Mouse (Mus musculus) small intestine, adult 2 months (tissue): ENCODE data around the gene Dnajb5. TPM values are rescaled to one million over a fixed set of nuclear protein-coding genes. Genes with fewer than 3 reads are reported as not detected.

Experiments
- H3K27ac ChIP-seq: fragments of 200-500 bp; 2 replicates; pipeline ENCODE4 v1.5.1; 2012; ENCODE audit warnings: low read depth, low read length, control low read depth, inconsistent platforms; ENCODE audit not compliant: insufficient read depth
- H3K27me3 ChIP-seq: fragments of 200-500 bp; 2 replicates; pipeline ENCODE4 v1.6.1; 2012; ENCODE audit warnings: mild to moderate bottlenecking, moderate library complexity, low read length, inconsistent platforms; ENCODE audit not compliant: control insufficient read depth, insufficient read depth
- H3K36me3 ChIP-seq: fragments of 200-500 bp; 2 replicates; pipeline ENCODE4 v1.6.1; 2012; ENCODE audit warnings: mild to moderate bottlenecking, low read length, control low read depth, inconsistent platforms; ENCODE audit not compliant: control insufficient read depth, insufficient read depth
- H3K4me1 ChIP-seq: fragments of 200-500 bp; 2 replicates; pipeline ENCODE4 v1.6.1; 2012; ENCODE audit warnings: low read length, inconsistent platforms, mixed read lengths; ENCODE audit not compliant: control insufficient read depth, insufficient read depth, insufficient read length
- H3K4me3 ChIP-seq: fragments of 200-500 bp; 2 replicates; pipeline ENCODE4 v1.5.1; 2012; ENCODE audit warnings: low read depth, mild to moderate bottlenecking, control low read depth, inconsistent platforms, low read length, moderate library complexity
- CTCF ChIP-seq: fragments of 200-500 bp; IDR thresholded peaks from 2 replicates; pipeline ENCODE4 v1.5.1; 2012; ENCODE audit warnings: low read depth, mild to moderate bottlenecking, control low read depth, inconsistent platforms, low read length, moderate library complexity, mixed read lengths; ENCODE audit not compliant: insufficient replicate concordance, insufficient read length; ENCODE audit errors: extremely low read depth
- POLR2A ChIP-seq: fragments of 200-500 bp; IDR thresholded peaks from 2 replicates; pipeline ENCODE4 v1.6.1; 2012; ENCODE audit warnings: low read depth, mild to moderate bottlenecking, control low read depth, inconsistent platforms, low read length, moderate library complexity
- WGBS: fragments of 180-500 bp; shearing (Covaris S2); methylation state at CpG from one replicate; pipeline ENCODE4 v1.1.7; 2018; 5-methylcytosine and 5-hydroxymethylcytosine counted together
- polyA plus RNA-seq: library from polyadenylated mRNA; depleted of rRNA; stranded (reverse); fragments of >200 nt; gene quantifications from 2 replicates; pipeline ENCODE4 v1.2.3, GENCODE M21; 2012

The Dnajb5 gene
- polyA plus RNA-seq, 1 experiment, result 6.5 TPM

DNA sequence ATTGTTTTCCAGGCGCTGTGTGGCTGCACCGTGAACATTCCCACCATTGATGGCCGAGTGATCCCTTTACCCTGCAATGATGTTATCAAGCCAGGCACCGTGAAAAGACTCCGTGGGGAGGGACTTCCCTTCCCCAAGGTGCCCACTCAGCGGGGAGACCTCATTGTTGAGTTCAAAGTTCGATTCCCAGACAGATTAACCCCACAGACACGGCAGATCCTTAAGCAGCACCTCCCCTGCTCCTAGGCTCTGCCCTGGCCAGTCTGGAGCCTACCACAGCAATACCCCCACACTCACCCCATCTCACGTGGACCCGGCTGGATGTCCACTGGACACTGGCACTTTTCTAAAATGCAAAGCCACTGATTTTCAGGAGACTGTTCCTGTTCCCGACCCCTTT is 7.7 kb downstream of the Dnajb5 start:
- Histone ChIP-seq H3K27ac (no peak overlapping the region), H3K4me3 (no peak overlapping the region), H3K27me3 (no peaks in the 10 kb centered on the region), H3K4me1 (no peaks in the 10 kb centered on the region), H3K36me3 (no peaks in the 10 kb centered on the region)
- WGBS, result 69% methylated on average over 11 of the region's 11 CpGs
- TF ChIP-seq POLR2A (no peak), CTCF (no peak)

DNA sequence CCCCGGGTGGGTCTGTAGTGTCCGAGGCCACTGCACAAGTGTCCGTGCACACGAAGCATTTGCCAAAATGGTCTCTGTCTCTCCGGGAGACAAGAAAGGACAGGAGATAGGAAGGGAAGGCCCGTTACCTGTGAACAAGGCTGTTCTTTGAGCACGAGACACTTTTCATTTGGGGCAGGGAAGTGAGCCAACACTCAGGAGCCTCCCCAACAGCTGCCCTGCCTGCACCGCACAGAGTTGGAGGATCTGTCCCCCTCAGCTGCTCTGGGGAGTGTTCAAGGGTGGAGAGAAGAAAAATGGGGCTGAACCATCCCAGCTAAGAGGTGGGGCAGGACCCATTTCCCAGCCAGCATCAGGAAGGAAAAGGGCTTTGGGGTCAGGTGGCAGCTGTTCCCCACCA is 8.4 kb downstream of the Dnajb5 start:
- no peak overlapping the region for H3K4me3 ChIP-seq
- H3K27ac ChIP-seq, result no peak overlapping the region
- WGBS, result 84% methylated on average over 8 of the region's 8 CpGs
- TF ChIP-seq POLR2A (no peak), CTCF (no peak)
- H3K4me1 ChIP-seq, result no peaks in the 10 kb centered on the region
- no peaks in the 10 kb centered on the region for H3K27me3 ChIP-seq
- H3K36me3 ChIP-seq, result no peaks in the 10 kb centered on the region

DNA sequence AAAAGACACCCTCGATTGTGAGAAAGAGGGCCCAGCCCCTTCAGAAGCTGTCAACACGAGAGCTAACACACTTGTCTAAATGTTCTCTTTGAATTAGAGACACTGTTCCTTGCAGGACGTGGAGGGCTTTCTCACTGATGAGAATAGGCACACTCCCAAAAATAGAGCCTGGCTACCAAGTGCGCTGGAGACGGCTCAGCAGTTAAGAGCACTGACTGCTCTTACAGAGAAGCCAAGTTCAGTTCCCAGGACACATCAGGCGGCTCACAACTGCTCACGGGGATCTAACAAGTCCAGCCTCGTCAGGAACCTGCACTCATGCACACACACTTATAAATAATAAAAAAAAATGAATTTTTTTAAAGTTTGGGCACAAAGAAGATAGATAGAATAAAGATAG is 9.3 kb downstream of the Dnajb5 start:
- Histone ChIP-seq H3K27ac (no peak overlapping the region), H3K36me3 (no peaks in the 10 kb centered on the region), H3K27me3 (no peaks in the 10 kb centered on the region), H3K4me1 (no peaks in the 10 kb centered on the region), H3K4me3 (no peak overlapping the region)
- no peak for TF ChIP-seq CTCF
- no peak for TF ChIP-seq POLR2A
- 69% methylated on average over 8 of the region's 8 CpGs for whole genome bisulfite sequencing

DNA sequence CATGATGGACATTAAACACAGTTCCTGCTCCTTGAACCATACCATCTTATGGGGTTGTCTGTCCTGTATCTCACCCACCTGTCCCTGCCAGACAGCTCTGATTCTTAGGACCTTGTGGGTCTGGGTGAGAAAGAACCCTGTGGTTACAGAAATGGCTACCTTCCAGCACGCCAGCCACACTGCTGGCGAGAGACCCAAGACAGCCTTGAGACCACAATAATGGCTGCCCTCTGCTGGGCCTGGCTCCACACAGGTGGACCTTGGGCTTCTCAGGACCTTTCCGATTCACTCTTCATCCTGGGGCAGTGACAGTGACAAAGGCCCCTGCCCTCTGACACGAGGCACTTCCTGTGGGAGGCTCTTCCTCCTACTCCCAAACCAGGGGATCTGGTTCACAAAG is 9.8 kb downstream of the Dnajb5 start:
- H3K27ac ChIP-seq, result no peak overlapping the region
- no peak overlapping the region for H3K4me3 ChIP-seq
- no peaks in the 10 kb centered on the region for H3K36me3 ChIP-seq
- no peaks in the 10 kb centered on the region for H3K27me3 ChIP-seq
- H3K4me1 ChIP-seq, result no peaks in the 10 kb centered on the region
- 56% methylated on average over 4 of the region's 4 CpGs for WGBS
- TF ChIP-seq CTCF, result no peak
- no peak for TF ChIP-seq POLR2A

DNA sequence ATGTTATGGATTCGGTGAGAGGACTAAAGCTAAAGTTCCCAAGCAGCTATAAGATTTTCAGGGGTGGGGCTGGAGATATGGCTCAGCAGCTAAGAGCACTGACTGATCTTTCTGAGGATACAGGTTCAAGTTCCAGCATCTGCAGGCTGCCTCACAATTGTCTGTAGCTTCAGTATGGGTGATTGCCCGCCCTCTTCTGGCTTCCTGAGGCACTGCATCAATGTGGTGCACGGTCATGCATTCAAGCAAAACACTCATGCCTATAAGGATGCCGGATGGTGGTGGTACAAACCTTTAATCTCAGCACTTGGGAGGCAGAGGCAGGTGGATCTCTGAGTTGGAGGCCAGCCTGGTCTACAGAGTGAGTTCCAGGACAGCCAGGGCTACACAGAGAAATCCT is 12.0 kb downstream of the Dnajb5 start:
- 17% methylated on average over 4 of the region's 4 CpGs for WGBS
- TF ChIP-seq POLR2A, result no peak
- peak; percentile 66; the same call in 1 of the 2 replicates for TF ChIP-seq CTCF
- H3K27ac ChIP-seq, result no peak overlapping the region
- no peaks in the 10 kb centered on the region for H3K4me1 ChIP-seq
- H3K27me3 ChIP-seq, result no peaks in the 10 kb centered on the region
- H3K36me3 ChIP-seq, result no peaks in the 10 kb centered on the region
- H3K4me3 ChIP-seq, result no peak overlapping the region

DNA sequence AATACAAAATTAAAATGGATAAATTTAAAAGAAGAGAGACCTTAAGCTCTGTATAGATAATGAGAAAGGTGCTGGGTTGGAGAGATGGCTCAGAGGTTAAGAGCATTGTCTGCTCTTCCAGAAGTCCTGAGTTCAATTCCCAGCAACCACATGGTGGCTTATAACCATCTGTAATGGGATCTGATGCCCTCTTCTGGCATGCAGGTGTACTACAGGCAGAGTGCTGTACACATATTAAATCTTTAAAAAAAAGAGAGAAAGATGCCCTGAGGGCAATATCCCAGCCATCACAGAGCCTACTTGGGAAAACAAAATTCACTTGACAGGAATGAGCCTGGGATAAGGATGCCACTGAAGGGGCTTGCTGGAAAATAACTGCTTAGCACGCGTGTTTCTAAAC is 13.9 kb downstream of the Dnajb5 start:
- TF ChIP-seq CTCF, result no peak
- no peak for TF ChIP-seq POLR2A
- no peaks in the 10 kb centered on the region for H3K36me3 ChIP-seq
- WGBS, result 93% methylated on average over 2 of the region's 2 CpGs
- no peaks in the 10 kb centered on the region for H3K27me3 ChIP-seq
- H3K4me1 ChIP-seq, result no peaks in the 10 kb centered on the region
- H3K27ac ChIP-seq, result no peak overlapping the region
- no peak overlapping the region for H3K4me3 ChIP-seq

DNA sequence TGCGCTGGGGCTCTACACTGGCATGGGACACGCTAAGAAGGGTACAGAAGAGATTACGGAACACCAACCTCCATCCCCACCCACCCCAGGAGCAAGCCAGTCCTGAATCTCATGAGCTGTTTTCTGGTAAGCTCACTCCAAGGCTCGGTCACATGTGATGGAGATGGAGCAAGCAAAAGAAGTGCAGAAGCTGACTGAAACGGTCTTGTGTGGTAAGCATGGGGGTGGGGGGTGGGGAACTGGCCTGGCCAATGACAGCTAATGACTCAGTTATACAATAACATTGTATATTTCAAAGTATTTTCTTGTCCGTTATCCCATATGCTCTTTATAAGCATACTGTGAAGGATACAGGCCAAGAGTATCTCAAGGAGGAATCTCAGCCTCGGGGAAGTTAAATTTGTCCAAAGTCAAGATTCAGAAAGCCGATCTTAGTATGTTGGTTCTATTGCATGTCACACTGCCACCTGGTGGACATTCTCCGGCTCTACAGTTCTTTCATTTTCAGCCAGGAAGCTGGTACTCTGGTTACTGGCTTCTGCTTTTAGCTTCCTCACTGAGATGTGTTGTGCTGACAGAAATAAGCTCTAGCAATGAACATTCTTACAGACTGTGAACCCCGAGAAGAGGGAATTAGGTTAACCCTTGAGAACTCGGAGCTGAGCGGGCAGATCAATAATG is 15.6 kb downstream of the Dnajb5 start:
- no peaks in the 10 kb centered on the region for H3K27me3 ChIP-seq
- no peaks in the 10 kb centered on the region for H3K36me3 ChIP-seq
- H3K4me1 ChIP-seq, result no peaks in the 10 kb centered on the region
- H3K4me3 ChIP-seq, result no peak overlapping the region
- TF ChIP-seq CTCF, result peak; percentile 9; the same call in 1 of the 2 replicates
- no peak for TF ChIP-seq POLR2A
- 16% methylated on average over 12 of the region's 12 CpGs for WGBS
- no peak overlapping the region for H3K27ac ChIP-seq
